Mouse (Mus musculus) thymus, postnatal 4 days (tissue): ENCODE measurements around the gene Cp.
"Not testable (repeated sequence)": the region's sequence is repeated elsewhere in the genome, so short reads cannot be mapped to it uniquely, and the experiment has no call there.

Experiments used
- DNase-seq: peaks from one replicate; pipeline ENCODE4 v3.0.0; 2021

The Cp gene

DNA sequence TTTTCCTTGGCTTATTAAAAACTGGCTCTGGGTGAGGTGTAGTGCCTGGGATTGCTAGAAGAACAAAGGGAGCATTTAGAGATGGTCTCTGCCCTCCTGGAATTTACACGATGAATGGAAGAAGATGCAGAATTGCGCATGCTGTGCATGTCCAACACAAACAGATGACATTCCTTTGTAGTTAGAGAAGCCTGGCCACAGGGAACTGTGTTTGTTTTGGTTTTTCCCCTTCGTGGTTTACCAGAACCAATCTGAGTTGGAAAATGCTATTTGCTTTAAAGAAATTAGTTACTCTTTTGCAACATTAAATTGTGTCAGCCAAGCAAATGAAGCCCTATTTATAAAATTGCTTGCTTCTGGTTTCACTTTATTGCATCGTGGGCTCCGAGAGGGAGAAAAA, at the start of gene Cp:
Gene Cp (plus strand): TSS at position 170 of the 400 bp plus-strand sequence.
- no peak for DNase-seq

DNA sequence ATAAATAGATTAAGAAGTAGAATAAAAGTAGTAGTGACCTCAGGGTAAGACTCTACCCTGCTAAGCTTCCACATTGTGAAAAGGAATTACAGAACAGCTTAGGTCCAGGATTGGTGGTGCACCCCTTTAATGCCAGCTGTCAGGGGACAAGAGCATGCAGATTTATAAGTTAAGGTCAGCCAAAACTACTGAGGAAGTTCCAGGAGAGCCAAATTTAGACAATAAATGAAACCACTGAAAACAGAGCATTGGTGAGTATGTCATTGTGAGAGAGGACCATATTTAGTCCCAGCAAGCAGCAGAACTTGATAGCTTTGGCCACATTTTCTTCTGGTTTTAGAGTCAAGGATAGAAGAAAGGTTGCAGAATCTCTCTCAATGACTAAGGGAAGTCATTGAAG, 8.3 kb upstream of the Cp start:
- no peak for DNase-seq

DNA sequence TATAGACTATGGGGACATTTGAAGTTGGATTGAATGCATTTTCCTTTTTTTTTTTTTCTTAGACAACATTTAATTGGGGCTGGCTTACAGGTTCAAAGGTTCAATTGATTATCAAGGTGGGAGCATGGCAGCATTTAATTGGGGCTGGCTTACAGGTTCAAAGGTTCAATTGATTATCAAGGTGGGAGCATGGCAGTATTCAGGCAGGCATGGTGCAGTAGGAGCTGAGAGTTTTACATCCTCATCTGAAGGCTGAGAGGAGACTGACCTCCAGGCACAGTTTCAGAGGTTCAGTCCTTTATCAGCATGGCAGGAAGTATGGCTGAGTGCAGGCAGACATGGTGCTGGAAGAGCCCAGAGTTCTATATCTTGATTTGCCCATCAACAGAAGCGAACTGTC, 7.5 kb upstream of the Cp start:
- not testable (repeated sequence) for DNase-seq

DNA sequence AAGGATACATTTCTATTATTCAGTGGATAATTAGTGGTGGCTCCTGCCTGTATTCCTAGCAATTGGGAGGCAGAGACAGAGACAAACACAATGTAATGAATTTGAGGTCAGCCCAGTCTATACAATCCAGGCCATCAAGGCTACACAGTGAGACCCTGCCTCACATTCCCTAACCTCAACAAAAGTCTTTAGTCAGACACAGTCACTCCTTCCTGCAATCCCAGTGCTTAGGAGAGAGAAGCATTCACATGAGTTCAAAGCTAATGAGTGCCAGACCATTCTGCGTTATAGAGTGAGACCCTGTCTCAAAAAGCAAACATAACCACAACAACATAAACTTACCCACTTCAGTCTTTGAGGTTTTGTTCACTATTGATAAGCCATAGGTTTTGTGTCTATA, 3.4 kb upstream of the Cp start:
- DNase-seq: no peak

DNA sequence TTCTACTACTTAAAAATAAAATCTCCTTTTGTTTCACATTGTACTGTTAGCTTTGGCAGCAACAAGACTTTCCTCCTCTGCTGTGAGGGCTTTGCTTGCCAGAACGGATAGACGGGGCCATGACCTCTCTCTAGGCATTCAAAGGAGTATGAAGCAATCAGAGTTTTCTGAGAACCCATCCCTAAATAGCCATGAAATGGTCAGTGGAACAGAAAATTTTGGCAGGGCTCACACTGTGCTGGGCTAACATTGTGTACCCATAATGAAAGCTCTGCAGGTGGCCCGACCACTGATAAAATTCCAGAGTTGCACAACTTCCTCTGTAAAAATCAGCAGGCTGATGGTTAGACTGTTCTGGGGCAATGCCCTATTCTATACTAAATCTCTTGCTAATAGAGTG, 3.0 kb upstream of the Cp start:
- DNase-seq: no peak

DNA sequence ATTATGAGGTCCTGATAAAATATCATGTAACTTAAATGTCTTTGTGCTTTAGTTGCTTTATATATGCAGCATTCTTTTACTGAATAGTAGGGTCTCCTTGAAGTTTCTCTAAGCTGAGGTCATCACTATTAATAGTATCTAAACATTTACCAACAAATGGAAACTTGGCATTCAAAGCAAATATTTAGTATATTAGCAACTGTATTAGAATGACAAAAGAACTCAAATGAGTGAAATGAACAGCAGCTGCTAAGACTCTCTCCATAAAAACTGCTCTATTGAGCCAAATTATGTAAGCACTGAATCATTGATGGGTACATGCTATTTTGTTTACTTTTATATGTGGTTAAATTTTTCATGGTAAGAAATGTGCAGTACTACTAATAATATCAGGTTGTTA, 1.2 kb downstream of the Cp start:
- no peak for DNase-seq

DNA sequence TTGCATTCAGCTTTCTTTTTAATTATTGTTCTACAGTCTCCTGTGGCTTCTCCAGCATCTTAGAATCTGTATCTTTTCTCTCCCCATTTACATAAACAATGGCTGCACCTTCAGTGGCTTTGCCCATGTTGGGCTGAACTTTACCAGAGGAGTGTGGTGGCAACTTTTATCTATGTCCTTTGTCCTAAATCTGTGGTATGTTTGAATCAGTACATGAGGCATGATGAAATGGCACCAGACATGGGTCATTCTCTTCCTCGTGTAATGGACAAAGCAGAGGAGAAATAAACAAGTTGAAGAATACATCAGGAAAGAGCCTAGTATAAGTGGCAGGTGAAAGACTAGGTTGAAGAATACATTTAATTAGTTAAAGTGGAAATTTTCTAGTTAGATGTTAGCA, 2.1 kb downstream of the Cp start:
- DNase-seq: no peak

DNA sequence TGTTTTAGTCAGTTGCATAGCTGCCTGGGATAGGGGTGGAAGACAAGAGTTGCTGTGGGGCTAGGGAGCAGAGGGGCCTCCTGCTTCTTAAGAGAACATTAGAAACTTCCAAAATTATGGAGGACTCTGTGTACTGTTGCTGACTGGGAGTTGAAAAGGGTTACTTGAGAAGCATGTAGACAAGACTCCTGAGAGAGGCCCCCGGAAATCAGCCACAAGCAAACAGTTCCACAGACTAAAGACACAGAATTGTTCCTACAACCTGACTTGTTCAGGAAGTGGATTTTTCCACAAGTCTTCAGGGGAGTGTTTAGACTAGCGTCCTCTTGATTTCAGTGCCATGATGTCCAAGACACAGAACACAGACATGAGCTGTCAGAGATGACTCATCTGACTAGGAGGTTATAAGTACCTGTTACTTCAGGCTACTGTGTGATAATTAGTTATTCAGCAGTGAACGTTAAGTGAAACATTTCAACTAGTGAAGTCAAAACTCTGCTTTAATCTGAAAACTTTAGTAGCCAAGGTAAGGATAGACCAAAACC, 3.8 kb downstream of the Cp start:
- DNase-seq: no peak

DNA sequence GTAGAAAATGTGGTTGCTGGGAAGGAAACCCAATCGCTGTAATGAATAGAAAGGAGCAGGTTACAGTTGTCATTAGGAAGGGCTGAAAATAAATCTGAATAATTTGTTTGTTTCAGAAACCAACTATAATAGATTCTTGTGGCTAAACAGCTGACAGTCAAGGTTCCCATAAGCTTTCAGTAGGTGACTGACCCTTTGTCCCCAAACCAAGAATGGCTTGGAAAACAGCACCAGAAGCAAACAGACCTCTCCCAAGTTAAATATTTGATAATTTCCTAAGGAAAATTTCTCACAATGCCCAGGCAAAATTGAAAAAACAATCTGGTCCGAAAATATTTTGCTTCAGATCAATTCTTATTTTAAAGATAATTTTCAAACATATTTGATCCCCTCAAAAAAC, 4.5 kb downstream of the Cp start:
- no peak for DNase-seq

DNA sequence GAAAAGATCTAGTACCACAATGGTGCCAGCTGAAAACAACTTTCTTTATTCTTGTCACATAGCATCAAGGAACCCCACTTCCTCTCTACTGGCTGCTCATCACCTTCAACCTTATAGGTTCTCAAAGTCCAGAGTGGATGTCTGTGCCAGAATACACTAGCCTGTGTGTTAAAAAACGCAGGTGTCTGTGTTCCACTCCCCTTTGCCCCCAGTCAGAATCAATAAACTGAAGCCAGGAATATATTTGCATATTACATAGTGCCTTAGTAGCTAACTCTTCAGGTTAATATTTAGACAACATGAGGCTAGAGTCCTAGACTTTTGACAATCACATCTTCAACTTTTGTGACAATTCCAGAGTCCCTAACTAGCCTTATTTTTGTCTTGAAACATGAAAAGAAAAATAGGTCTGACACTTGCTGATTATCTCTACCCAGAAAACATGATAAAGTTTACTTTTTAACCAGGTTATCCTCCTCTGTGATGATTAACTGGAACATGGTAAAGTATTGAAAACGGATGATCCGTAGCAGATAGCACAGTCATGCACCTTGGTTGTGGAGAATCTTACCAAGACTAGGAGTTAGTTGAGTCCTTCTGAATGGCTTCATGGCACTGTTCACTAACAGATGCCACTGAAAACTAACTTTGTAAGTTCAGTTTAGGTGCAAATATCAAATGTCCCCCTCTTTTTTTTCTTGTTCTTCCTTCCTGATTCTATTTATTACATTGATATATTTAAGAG, 6.1 kb downstream of the Cp start:
- DNase-seq: no peak

DNA sequence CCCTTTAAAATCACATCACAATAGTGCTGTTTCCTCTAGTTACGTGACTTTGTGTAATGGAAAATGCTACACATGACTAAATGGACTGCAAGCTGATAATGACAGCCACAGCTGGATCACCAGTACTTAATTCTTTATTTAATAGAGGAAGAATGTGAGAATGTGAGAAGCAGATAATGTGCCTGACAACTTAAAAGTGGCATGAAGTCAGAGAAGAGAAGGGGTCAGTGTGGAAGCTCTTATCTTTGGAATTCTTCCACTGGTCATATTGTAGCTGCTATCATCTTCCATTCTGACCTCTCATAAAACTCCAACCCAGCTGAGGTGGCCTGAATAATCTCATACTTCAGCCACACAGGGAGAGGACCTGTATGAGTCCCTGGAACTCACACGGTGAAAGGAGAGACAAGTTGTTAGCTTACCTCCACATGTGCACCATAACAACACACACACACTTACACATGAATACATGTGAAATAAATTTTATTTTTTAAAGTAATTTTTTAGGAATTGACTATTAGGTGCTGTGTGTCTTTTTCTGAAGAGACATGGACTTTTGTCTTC, 7.9 kb downstream of the Cp start:
- no peak for DNase-seq

DNA sequence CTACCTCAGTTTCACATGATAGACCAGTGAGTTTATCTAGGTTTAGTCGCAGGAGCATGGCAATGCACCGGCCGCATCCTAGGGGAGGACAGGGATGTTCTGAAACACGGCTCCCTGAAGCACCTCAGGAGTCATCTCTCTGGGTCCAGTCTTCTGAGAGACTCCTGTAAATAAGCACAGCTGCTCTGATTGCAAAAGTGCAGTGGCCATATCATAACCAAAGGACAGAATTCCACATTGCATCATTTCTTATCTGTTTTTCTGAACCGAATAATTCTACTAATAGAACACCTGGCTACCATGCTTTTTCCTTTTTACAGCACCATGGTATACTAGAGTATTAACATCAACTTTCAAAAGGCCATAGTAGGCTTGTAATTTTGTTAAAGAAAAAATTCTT, 8.4 kb downstream of the Cp start:
- no peak for DNase-seq

DNA sequence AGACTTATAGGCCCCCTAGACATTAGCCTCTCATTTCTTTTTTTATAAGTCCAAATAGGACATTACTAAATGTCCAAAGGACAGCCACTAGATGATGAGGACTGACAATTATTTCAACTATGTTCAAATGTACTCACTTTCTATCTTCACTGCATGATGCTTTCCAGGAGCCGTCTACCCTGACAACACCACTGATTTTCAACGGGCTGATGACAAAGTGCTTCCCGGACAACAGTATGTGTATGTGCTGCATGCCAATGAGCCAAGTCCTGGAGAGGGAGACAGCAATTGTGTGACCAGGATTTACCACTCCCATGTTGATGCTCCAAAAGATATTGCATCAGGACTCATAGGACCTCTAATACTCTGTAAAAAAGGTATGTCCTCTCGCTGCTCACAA, 9.2 kb downstream of the Cp start:
- DNase-seq: no peak

DNA sequence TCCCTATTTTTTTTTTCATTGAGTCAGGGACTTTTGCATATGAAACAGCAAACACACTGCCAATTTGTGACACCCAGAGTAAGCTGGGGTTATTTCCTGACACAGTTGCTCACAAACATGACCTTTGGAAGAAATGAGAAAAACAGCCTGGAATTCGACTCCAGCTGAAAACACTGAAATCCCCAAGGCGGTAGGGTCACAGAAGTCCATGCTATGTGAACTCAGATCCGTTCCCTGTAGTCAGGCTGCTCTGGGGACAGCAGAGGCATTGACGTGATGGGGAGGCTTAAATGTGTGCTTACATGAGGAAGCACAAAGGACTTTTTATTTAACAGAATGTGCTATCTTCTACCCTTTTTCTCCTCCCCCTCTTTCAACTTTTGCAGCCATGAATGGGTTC, 21.6 kb downstream of the Cp start:
- no peak for DNase-seq

DNA sequence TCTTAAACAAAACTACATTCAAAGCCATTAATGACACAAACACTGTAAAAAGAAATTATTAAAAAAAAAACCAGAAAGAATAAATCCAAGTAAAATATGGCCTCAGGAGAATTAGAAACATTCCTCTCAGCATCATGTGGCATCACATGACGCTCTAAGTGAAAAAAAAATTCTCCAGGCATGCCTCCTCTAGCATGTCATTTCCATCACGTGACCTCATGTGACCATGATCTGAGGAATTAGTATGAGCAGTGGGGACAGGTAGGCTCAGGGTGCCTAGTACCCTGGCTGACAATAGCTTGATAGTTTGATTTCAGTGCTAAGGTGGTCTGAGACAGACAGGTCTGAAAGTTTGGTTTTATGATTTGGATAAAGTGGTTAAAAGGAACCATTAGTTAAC, 24.3 kb downstream of the Cp start:
- no peak for DNase-seq

DNA sequence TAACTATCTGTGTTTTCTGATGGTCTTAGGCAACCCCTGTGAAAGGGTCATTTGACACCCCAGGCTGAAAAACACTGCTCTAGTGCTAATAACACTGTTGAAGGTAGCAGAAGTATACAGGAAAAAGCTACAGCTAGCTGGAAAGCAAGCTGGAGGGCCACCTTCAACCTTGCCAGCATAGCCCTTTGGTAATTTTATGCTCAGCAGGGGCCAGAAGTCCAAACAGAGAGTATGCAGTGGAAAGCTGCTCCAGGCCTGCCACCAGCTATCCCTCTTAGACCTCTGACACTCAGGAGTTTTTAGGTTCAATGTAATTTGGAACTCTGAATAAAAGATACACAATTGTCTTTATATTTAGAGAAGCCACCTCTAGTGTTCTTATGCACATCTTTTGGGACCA, 26.0 kb downstream of the Cp start:
- DNase-seq: no peak

DNA sequence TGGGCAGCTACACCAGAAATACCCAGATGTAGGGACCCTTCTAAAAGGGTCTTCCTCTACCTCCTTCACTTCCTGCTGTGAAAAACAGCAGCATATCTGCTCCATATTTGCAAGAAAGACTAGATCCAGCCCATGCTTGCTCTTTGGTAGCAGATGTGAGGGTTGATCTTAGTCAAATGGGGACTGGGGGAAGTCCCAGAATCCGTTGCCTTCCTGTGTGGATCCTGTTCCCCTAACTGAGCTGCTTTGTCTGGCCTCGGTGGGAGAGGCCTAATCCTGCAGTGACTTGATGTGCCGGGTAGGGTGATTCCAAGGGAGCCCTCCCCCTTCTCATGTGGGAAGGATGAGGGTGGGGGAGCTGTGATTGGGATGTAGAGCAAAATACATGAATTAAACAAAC, 29.3 kb downstream of the Cp start:
- no peak for DNase-seq

DNA sequence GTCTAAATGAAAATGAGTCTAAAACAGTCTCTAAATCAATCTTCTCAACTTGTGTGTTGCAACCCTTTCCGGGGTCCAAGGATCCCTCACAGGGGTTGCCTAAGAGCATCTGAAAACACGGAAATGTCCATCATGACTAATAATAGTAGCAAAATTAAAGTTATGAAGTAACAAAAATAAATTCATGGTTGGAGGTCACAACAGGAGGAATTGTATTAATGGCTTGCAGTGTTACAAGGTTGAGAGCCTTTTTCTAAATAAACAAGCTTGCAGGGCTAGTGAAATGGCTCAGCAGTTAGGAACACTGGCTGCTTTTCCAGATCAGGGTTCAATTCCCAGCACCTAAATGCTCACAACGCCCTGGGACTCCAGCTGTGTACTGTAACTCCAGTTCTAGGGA, 33.2 kb downstream of the Cp start:
- DNase-seq: no peak

DNA sequence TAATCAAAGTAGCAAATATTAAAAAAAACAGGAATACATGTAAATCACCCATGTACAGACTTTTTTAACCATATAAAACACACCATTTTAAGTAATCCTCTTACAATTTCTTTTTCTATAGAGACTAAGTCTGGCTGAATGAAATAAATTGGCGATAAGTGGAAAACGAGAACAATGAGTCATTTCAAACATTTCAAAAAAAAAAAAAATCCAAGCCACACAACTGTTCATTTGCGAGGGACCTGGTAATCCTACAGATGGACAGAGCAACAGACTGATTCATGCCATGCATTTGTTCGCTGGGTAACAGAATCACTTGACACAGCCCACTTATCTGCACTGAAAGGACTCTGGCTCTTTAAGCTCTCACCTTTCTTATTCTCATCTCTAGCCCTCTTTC, 35.5 kb downstream of the Cp start:
- DNase-seq: no peak

DNA sequence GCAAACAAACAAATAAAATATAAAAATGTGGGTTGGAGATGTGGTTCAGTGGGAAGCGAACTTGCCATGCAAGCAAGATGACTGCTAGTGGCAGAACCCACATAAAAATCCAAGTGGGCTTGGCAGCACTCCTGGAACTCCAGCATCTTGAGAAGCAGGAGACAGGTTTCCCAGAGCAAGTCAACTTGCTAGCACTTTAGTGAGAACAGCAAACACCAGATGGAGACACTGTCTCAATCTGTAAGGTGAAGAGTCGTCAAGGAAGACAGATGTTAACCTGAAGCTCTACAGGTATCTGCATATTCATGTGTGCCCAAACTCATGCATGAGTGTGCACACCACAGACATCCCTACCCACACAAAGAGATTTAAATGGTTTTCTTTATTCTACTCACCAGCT, 42.7 kb downstream of the Cp start:
- no peak for DNase-seq

DNA sequence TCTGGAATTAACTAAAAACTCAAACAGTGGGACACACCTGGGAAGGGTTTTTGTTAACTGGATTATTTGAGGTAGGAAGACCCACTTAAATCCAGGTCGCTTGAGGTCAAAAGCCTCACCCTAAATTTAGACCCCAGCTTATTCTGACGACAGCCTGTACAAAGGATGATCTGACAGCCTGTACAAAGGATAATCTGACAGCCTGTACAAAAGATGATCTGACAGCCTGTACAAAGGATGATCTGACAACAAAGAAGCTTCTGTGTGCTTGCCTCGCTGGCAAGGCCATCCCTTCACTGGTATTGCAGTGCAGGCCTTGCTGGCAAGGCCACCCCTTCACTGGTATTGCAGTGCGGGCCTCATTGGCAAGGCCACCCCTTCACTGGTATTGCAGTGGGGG, 44.0 kb downstream of the Cp start:
- no peak for DNase-seq

DNA sequence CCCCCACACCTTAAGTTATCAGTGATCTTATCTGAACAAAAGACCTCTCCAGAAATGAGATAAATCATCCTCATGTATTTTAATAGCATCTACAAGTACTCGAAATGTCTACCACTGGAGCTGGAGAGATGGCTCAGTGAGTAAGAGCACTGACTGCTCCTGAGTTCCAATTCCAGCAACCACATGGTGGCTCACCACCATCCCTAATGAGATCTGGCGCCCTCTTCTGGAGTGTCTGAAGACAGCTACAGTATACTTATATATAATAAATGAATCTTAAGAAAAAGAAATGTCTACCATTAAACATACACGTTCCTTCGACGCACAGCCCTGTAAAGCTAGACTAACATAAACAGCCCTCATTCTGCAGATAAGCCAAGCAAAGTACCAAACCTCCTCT, 45.9 kb downstream of the Cp start:
- DNase-seq: peak; percentile 45

DNA sequence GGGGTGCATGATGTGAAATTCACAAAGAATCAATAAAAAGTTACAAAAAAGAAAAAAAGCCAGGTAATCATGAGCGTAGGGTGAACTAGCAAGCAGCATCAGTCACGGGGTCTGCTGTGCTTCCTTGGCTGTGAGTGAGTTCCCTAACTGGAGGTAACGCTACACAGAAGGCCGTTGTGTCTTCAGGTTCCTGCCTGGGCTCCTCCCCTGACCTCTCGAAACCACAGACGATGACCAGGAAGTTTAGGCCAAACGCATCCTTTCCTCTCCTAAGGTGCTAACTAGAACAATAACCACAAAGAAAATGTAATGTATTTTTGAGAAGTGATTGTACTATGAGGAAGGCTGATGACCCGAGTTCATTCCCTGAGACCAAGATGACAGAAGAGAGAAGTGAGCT, 47.6 kb downstream of the Cp start:
- no peak for DNase-seq

DNA sequence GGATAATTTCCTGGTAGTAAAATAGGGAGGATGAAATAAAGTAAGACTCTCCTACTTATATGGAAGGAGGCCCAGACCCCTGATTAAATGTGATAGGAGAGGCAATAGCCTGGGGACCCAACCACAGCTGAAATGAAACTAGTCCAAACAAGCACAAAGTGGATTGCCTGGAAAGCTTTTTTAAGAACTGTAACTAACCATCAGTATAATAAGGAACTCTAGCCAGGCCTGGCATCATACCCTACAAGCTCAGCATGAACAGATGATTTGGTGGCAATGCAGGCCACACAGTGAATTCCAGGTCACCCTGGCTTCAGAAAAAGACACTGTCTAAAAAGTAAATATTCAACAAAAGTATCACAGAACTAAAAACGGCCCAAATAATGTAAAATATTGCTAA, 48.8 kb downstream of the Cp start:
- no peak for DNase-seq

DNA sequence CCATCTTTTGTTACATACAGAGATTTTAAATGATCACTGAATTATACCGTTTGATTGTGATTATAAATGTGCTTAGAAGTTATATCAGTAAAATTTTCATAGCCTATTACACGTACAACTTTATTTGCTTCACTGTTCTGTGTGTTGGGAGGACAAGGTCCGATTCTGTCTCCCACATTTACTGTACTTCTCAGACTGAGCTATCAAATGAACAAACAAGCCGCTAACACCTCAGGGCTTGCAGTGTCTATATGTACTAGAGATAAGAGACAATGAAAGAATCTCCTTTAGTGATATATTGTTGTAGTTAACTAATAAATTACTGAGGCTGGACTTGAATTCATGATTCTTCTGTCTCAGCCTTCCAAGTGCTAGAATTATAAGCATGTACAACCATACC, 50.4 kb downstream of the Cp start:
- DNase-seq: no peak
